Mouse (Mus musculus) right cerebral cortex, postnatal 25 days (tissue): ENCODE data around the gene Grhl3.

Source experiments
- DNase-seq: peaks from one replicate; pipeline ENCODE4 v3.0.0; 2022

Gene Grhl3

DNA sequence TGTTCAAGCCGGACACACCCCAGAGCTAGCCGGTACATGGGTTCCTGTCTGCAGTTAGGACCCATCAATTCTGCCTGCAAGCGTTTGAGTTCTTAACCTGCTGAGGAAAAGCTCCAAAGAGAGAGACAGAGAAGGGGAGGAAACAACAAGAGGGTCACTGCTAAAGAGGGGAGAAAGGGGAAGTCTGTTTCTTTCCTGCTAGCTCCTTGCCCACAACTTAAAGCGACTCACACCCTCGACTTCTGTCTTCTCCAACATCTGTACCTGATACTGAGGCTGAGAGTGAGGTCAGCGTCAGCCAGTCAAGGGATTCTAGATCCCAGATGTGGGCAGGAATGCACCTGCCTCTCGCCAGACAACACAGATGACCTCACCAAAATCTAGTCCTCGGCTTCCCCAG, 1.2 kb downstream of the Grhl3 start:
- no peak for DNase-seq

GRCm38 (mm10) chr4:135571037-135571550, 2.3 kb downstream of the Grhl3 start:
- DNase-seq: no peak

- DNase-seq: no peak
Measured at GRCm38 (mm10) chr4:135570152-135571036, 3.0 kb downstream of the Grhl3 start.

- DNase-seq: no peak
Measured at GRCm38 (mm10) chr4:135569201-135569600, 4.2 kb downstream of the Grhl3 start.

DNA sequence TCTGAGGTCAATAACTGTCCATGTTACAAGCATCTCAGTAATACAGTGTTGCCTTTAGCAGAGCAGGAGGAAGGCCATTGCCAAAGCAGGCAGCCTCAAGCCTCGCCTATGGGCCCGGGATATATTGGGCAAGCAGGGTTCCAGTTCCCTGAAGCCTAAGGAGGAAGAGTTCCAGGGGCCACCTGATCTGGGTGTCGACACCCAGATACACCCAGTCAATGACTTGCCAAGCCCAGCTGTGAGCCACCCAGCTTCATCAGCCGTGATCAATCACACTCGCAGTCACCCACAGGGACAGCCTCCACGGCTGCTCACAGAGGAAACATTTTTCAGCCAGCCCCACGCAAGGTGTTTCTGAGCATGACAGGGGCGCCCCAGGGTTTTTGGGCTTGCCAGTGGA, 5.9 kb downstream of the Grhl3 start:
- no peak for DNase-seq

GRCm38 (mm10) chr4:135567042-135567441, 6.4 kb downstream of the Grhl3 start:
- DNase-seq: peak; percentile 14

- no peak for DNase-seq
Measured at GRCm38 (mm10) chr4:135565400-135565799, 8.0 kb downstream of the Grhl3 start.

- no peak for DNase-seq
Measured at GRCm38 (mm10) chr4:135563794-135564193, 9.6 kb downstream of the Grhl3 start.

DNA sequence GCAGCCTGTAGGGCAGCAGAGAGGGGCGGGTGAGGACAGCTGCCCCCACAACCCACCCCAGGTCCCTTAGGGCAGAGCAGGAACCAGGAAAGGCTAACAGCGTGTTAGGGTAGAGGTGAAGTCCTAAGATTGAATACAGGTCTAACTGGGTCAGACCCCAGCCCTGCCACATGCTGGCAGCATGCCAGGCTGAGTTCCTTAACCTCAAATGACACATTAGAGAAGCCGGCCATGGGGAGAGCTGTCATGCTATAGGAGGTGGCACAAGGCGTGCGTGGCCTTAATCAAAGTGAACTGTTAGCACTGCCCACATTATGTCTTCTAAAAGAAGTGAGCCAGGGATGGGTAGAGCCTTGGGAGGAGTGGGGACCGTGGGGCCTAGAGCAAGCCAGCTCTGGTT, 24.1 kb downstream of the Grhl3 start:
- no peak for DNase-seq

- DNase-seq: no peak
Measured at GRCm38 (mm10) chr4:135548521-135549077, 24.8 kb downstream of the Grhl3 start.

- DNase-seq: no peak
Measured at GRCm38 (mm10) chr4:135548108-135548507, 25.3 kb downstream of the Grhl3 start.

DNA sequence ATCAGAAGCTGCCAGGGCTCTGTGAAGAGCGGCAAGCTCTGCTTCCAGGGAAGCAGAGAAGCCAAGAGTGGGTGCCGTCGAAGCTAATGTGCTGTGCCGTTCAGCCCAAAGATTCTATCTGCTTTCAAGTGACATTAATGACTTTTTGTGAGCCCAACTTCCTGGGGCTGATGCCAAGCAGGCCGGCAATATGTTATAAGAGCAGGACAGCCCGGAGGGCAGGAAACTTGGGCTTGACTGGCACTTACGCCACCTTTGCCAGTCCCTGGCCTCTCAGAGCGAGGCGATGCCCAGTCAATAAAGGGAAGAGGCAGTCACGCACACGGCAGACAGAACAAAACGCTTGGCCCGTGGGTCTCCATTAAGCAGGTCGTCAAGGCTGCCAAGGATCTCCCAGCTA, 25.9 kb downstream of the Grhl3 start:
- no peak for DNase-seq

DNA sequence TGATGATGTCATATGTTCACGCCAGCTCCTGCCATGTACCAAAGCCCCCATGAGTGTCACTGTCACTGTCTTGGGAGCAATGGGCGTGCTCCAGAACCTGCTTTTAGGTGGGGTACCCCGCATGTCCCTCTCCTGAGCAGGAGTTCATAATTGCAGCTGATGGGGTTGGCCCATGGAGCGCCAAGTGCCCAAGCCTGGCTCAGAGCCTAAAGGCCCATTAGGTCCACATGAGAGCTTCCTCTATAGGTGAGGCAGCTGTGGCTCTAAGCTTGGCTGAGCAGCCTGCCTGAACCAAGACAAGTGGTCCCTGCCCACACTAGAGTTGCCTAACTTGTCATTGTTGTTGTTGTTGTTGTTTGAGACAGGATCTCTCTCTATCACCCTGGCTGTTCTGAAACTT, 26.6 kb downstream of the Grhl3 start:
- no peak for DNase-seq

DNA sequence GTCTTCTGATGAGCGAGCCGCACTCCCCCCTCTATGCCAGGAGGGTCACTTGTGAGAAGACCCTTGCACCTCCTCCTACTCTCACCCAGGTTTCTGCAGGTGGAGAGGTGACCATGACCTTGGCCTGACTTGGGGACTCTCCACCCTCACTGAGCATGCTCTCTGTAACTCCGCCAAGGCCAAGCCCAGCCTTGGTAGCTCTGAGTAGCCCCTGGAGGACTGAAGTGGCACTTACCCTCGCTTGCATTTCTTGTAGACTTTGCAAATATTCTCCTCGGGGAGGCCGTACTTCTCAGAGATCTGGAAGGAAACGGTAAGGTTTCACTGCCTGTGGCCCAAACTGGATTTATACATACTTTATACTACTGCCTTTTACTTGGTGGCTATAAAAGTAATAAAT, 27.4 kb downstream of the Grhl3 start:
- DNase-seq: no peak

- DNase-seq: no peak
Measured at GRCm38 (mm10) chr4:135545080-135545511, 28.3 kb downstream of the Grhl3 start.

DNA sequence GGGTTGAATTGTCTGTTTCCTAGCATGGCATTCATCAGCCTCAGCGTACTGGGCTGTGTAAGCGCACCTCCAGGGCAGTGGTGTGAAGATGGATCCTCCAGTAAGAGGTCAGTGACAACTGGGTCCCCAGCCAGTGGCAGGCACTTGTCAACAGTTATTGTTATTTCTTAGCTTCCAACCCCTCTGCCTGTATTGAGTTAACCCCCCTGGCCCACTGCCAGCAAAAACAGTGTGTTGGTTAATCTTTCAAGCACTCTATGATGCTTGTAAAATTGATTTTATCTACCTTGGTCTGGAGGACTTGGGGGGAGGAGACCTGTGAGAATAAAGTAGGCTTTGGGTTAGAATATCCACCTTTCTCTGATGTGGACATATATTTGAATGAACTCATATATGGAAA, 29.1 kb downstream of the Grhl3 start:
- DNase-seq: no peak

DNA sequence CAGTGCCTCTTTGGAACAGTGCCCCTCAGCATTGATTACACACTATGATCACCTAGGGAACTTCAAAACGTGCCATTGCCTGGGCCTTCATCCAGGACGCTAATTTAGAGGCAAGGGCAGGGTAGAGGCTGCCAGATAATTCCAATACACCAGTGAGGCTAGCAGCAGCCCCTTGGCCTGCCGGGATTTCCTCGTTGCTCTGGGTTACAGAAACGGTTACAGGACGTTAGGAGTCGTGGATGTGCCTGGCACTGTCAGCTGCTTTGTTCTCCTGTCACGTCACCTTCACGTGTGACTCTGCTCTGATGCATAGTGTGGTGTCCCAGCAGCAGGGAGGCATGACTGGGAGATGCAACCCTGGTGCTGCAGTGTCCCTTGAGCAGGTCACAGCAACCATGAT, 33.4 kb downstream of the Grhl3 start:
- DNase-seq: no peak

DNA sequence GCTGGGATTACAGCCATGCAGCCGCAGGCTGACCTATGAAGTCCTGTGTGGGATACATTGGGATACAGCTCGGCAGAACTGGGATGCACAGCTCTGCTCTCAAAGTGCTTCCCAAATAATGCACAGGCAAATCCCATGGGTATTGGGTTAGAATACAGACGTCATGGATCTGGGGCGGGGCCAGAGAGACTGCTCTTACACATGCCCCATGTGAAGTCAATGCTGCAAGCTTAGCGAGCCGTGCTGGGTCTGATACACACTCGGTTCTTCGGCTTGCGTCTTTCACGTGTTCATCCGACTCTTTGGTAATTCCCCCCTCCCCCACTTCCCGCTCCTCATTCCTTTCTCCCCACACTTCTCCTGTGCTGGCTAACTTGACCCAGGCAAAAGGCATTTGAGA, 34.4 kb downstream of the Grhl3 start:
- DNase-seq: no peak

DNA sequence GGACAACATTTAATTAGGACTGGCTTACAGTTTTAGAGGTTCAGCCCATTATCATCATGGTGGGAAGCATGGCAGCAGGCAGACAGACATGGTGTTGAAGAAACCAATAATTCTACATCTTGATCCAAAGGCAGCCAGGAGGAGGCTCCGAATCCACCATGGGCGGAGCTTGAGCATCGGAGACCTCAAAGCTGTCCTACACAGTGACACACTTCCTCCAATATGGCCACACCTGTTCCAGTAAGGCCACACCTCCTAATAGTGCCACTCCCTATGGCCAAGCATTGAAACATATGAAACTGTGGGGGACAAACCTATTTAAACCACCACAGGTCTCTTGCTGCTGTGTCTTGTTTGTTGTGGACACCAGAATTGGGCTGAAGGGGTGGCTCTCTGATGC, 38.4 kb downstream of the Grhl3 start:
- no peak for DNase-seq

- DNase-seq: no peak
Measured at GRCm38 (mm10) chr4:135533001-135533400, 40.4 kb downstream of the Grhl3 start.

GRCm38 (mm10) chr4:135531771-135532613, 41.4 kb downstream of the Grhl3 start:
- DNase-seq: no peak

DNA sequence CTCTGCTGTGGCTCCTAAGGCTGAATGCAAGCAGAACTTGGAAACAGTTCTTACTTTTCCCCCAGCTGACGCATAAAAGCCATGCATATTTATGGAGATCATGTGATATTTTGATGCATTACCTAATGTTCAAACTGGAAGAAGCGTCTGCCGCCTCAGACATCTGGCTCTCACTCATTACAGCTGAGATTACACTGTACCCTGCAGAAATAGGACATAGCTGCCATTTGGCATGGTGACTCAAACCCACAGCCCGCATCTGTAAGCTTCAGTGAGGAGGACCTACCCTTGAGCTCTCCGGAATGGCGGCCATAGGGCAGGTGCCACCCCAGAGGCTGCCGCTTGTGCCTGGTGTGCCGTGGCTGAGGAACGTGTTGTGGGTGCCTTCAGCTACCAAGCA, 42.2 kb downstream of the Grhl3 start:
- DNase-seq: peak; percentile 60

DNA sequence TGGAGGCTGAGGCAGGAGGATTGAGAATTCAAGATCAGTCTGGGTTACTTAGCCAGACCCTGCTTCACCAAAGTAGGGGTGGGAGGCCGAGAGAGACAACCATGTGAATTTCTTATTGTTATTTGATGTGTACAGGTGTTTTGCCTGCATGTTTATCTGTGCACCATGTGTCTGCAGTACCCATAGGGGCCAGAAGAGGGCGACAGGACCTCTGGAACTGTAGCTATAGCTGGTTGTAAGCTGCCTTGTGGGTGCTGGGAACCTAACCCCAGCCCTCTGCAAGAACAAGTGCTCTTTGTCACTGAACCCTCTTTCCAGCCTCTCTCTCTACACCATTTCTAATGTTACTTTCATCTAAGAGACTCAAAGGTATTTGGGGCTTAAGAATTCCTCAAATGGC, 43.2 kb downstream of the Grhl3 start:
- DNase-seq: no peak
